Mouse (Mus musculus) bone marrow macrophage, adult 2 months (primary cell): ENCODE measurements at regions not wholly inside any gene's neighbourhood (a gene's known extent, or its start where the extent isn't known, plus 50 kb on each side); places are given as distances from the start of the nearest gene placed in this dataset.

Experiments used
- CTCF ChIP-seq: IDR thresholded peaks from 2 replicates; pipeline ENCODE4 v1.5.1; 2012; ENCODE audit warnings: low read depth, mild to moderate bottlenecking, low read length, moderate library complexity
- POLR2A ChIP-seq: IDR thresholded peaks from 2 replicates; pipeline ENCODE4 v1.6.1; 2012; ENCODE audit warnings: mild to moderate bottlenecking, low read depth, low read length, borderline replicate concordance

- no peak for TF ChIP-seq CTCF
- no peak for TF ChIP-seq POLR2A
These were observed 211.2 kb upstream of the Ferd3l start for GRCm38 (mm10) chr12:33717053-33717452.
